Mouse (Mus musculus): Measurements from ENCODE around the gene Rpap2. TPM values are rescaled to one million over a fixed set of nuclear protein-coding genes. Genes with fewer than 3 reads are reported as not detected.

Gene Rpap2
- polyA plus RNA-seq, 1 experiment from 2014 or later, result 22.1 TPM

Other genes with a start within 250 kb of the Rpap2 start
- 1.4 and 1.9 TPM in 2 replicates for gene Ephx4, start 194.6 kb upstream of the Rpap2 start, polyA plus RNA-seq (2014; fragmentation: Nextera tagmentation; extraction: Ambion mirVana)
- gene Lpcat2b, start 165.8 kb upstream of the Rpap2 start, polyA plus RNA-seq (2014; fragmentation: Nextera tagmentation; extraction: Ambion mirVana), result not detected in 2 replicates
- 7.1 and 8.1 TPM in 2 replicates for gene Btbd8, start 159.4 kb upstream of the Rpap2 start, polyA plus RNA-seq (2014; fragmentation: Nextera tagmentation; extraction: Ambion mirVana)
- gene Gm42669, start 89.8 kb upstream of the Rpap2 start, polyA plus RNA-seq (2014; fragmentation: Nextera tagmentation; extraction: Ambion mirVana), result 0.69 and 0.95 TPM in 2 replicates
- 0.22 and 0.34 TPM in 2 replicates for gene 1700028K03Rik, start 62.7 kb upstream of the Rpap2 start, polyA plus RNA-seq (2014; fragmentation: Nextera tagmentation; extraction: Ambion mirVana)
- gene Glmn, start 515 bp downstream of the Rpap2 start, polyA plus RNA-seq (2014; fragmentation: Nextera tagmentation; extraction: Ambion mirVana), result 36.5 and 37.9 TPM in 2 replicates
- gene Gfi1, start 128.7 kb downstream of the Rpap2 start, polyA plus RNA-seq (2014; fragmentation: Nextera tagmentation; extraction: Ambion mirVana), result 0.46 TPM in 1 of 2 replicates, not detected in the other
- gene Ube2d2b, start 232.7 kb downstream of the Rpap2 start, polyA plus RNA-seq (2014; fragmentation: Nextera tagmentation; extraction: Ambion mirVana), result 0.45 and 1.2 TPM in 2 replicates